ENCODE assay signal across 9 mouse cellular contexts in the genomic region with DNA sequence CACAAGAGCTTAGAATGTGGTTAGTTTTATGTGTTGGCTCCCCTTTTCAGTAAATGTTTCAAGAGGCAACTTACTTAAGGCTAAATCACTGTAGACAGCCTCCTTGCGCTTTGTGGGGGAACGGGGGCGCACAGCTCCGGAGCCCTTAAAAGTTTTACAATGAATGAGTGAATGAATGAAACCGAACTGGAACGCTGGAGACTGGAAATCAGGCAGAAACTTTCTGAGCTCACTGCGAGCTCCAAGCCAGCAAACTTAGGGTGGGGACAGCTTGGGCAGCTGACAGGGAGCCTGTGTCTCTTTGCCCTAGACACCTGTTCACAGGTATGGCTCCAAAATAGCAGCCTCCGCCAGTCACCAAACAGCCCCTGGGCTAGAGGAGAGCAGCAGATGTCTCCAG. TPM values are rescaled to one million over a fixed set of nuclear protein-coding genes. Genes with fewer than 3 reads are reported as not detected.
A peak's percentile ranks its signal among the peaks of the same experiment; 100 is the strongest.
DNase-seq lines count a peak whose midpoint lies in the region; ATAC-seq and TF ChIP-seq lines count a peak whose summit lies in the region.
"Had no signal": no experiment of that assay in that cellular context is flagged by ENCODE, and none has a peak within 500 bp of the region (broad histone marks: within the 10 kb centered on the region; RNA-seq: fewer than 3 reads in every experiment).

No protein-coding gene starts in this region.

- peak overlapping the region; percentile 74 for H3K4me3 ChIP-seq in gastrocnemius, adult 2 months
- H3K4me3 ChIP-seq in embryonic facial prominence, embryonic 11.5 days (ENCODE audit: low read depth, low read length), result peak overlapping the region; percentile 39
- peak overlapping the region; percentile 38; the same call in 1 of the 2 replicates for H3K4me3 ChIP-seq in hindbrain, embryonic 14.5 days (replicated peaks; ENCODE audit: low read length)
- H3K4me3 ChIP-seq in midbrain, embryonic 13.5 days (replicated peaks), result peak overlapping the region; percentile 45

- ATAC-seq in embryonic facial prominence, embryonic 11.5 days (replicated peaks; ENCODE audit: insufficient number of reproducible peaks, low FRiP score, low TSS enrichment, low read depth), result no peak
- no peak for ATAC-seq in hindbrain, embryonic 14.5 days (ENCODE audit: low FRiP score)
- ATAC-seq in midbrain, embryonic 13.5 days, result no peak
- ATAC-seq in megakaryocyte progenitor cell, adult 5-6 weeks (replicated peaks; ENCODE audit: poor library complexity), result no peak

- intact Hi-C loops in gastrocnemius, adult 2 months (cut with DNase I), result no loop called here

- no peaks in the 10 kb centered on the region for H3K9me3 ChIP-seq in embryonic facial prominence, embryonic 11.5 days (replicated peaks; ENCODE audit: control insufficient read depth, low read length)
- no peaks in the 10 kb centered on the region for H3K9me3 ChIP-seq in hindbrain, embryonic 14.5 days (ENCODE audit: control insufficient read depth, low read length)
- no peaks in the 10 kb centered on the region for H3K9me3 ChIP-seq in midbrain, embryonic 13.5 days

- no peaks in the 10 kb centered on the region for H3K4me1 ChIP-seq in embryonic facial prominence, embryonic 11.5 days (ENCODE audit: control insufficient read depth, insufficient read depth, low read length)
- H3K4me1 ChIP-seq in hindbrain, embryonic 14.5 days (replicated peaks; ENCODE audit: control insufficient read depth, insufficient read depth, low read length), result no peaks in the 10 kb centered on the region
- H3K4me1 ChIP-seq in midbrain, embryonic 13.5 days (replicated peaks), result peaks cover 5% of the 10 kb centered on the region
- H3K4me1 ChIP-seq: megakaryocyte, embryonic 14.5 days had no signal

- no peak overlapping the region for H3K27ac ChIP-seq in gastrocnemius, adult 2 months
- H3K27ac ChIP-seq in embryonic facial prominence, embryonic 11.5 days (replicated peaks; ENCODE audit: low read depth, low read length), result no peak overlapping the region
- no peak overlapping the region for H3K27ac ChIP-seq in hindbrain, embryonic 14.5 days
- H3K27ac ChIP-seq in midbrain, embryonic 13.5 days, result no peak overlapping the region

- WGBS in embryonic facial prominence, embryonic 11.5 days, result 31% methylated on average over 8 of the region's 8 CpGs
- 16% methylated on average over 8 of the region's 8 CpGs for WGBS in hindbrain, embryonic 14.5 days
- WGBS in midbrain, embryonic 13.5 days, result 26% methylated on average over 8 of the region's 8 CpGs

- no peak for TF ChIP-seq CTCF in gastrocnemius, adult 2 months (IDR thresholded peaks at IDR 0.05)

- H3K4me2 ChIP-seq in embryonic facial prominence, embryonic 11.5 days (ENCODE audit: low read depth, low read length), result peak overlapping the region; percentile 56
- H3K4me2 ChIP-seq in hindbrain, embryonic 14.5 days (replicated peaks), result peak overlapping the region; percentile 77
- H3K4me2 ChIP-seq in midbrain, embryonic 13.5 days (replicated peaks), result peak overlapping the region; percentile 78

- H3K36me3 ChIP-seq in embryonic facial prominence, embryonic 11.5 days (replicated peaks; ENCODE audit: control insufficient read depth, insufficient read depth, low read depth, low read length), result no peaks in the 10 kb centered on the region
- H3K36me3 ChIP-seq in hindbrain, embryonic 14.5 days (replicated peaks; ENCODE audit: control insufficient read depth, insufficient read depth), result no peaks in the 10 kb centered on the region
- H3K36me3 ChIP-seq in midbrain, embryonic 13.5 days, result no peaks in the 10 kb centered on the region

- no peak overlapping the region for H3K9ac ChIP-seq in embryonic facial prominence, embryonic 11.5 days (replicated peaks; ENCODE audit: low read length)
- no peak overlapping the region for H3K9ac ChIP-seq in hindbrain, embryonic 14.5 days
- no peak overlapping the region for H3K9ac ChIP-seq in midbrain, embryonic 13.5 days (replicated peaks)

- DNase-seq in gastrocnemius, adult 2 months, result no peak
- no peak for DNase-seq in gastrocnemius, adult 8-10 months (ENCODE audit: low spot score in 2 of 2)
- peak; percentile 11 for DNase-seq in embryonic facial prominence, embryonic 11.5 days (ENCODE audit: low spot score)
- DNase-seq in hindbrain, embryonic 14.5 days (ENCODE audit: low spot score), result no peak
- DNase-seq in thymus, adult 18-20 months, result no peak
- DNase-seq in kidney, adult 9 months, result no peak

- no peaks in the 10 kb centered on the region; the same call in 1 of the 2 replicates for H3K27me3 ChIP-seq in embryonic facial prominence, embryonic 11.5 days (ENCODE audit: control insufficient read depth, insufficient read depth, low read length)
- H3K27me3 ChIP-seq in hindbrain, embryonic 14.5 days (ENCODE audit: control insufficient read depth, insufficient read depth, low read length), result peaks cover 51% of the 10 kb centered on the region
- H3K27me3 ChIP-seq in midbrain, embryonic 13.5 days, result peaks cover 44% of the 10 kb centered on the region

RNA-seq across cellular contexts. Expression of gene Nrk, which starts 0.9 kb away (rescaled TPM):
- total RNA-seq in gastrocnemius, adult 2 months (2021), result under 1 TPM; 0.13 to 0.59 TPM
- total RNA-seq in gastrocnemius, adult 8-10 months (2022), result under 1 TPM; 0.05 to 0.17 (median 0.13) TPM
- 12.1 and 14.0 TPM in 2 replicates for polyA plus RNA-seq in embryonic facial prominence, embryonic 11.5 days (2014; fragmentation: Nextera tagmentation; extraction: Ambion mirVana)
- 0.87 and 1.5 TPM in 2 replicates for polyA plus RNA-seq in hindbrain, embryonic 14.5 days (2014; fragmentation: Nextera tagmentation; extraction: Ambion mirVana)
- polyA plus RNA-seq in midbrain, embryonic 13.5 days (2015; fragmentation: Nextera tagmentation; extraction: Ambion mirVana), result 0.73 and 1.3 TPM in 2 replicates
- total RNA-seq in megakaryocyte progenitor cell, adult 5-6 weeks (2015), result 0.02 TPM in 1 of 2 replicates, not detected in the other
- total RNA-seq in megakaryocyte progenitor cell, adult 5-6 weeks (2017), result not detected in 2 replicates
